Mouse (Mus musculus): ENCODE results near the gene C2.

C2 gene

DNA sequence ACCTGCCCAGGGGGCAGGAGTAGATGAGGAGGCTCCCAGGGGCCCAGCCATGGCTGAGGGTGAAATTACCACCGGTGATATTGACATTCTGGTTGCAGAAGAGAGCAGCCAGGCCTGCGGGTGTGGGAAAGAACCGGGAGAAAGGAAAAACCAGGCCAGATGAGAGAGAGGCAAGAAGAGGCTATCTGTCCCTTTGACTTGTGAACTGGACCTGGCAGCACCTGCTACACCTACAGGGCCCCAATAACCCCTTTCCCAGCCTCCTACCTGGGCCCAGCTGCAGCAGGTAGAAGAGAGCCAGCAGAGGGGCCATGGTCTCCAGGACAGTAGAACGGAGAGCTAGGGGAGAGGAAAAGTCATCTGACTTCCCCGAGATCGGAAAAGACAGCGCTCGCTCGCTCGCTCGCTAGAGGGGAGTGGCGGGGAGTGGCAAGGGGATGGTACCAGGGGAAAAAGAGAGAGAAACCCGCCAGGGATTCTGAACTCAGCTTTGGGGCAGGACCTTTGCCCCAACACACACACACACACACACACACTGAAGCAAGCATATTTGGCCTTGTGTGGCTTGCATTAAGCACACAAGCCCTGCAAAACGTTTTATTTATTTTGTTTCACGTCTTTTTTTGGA, 16.3 kb downstream of the C2 start, which contains the start of gene Gm20547:
Gene Gm20547, minus strand, starts transcription at position 360 of the 628 bp plus-strand sequence.
- in situ Hi-C loops (cut with MboI, MseI): no loop called here

DNA sequence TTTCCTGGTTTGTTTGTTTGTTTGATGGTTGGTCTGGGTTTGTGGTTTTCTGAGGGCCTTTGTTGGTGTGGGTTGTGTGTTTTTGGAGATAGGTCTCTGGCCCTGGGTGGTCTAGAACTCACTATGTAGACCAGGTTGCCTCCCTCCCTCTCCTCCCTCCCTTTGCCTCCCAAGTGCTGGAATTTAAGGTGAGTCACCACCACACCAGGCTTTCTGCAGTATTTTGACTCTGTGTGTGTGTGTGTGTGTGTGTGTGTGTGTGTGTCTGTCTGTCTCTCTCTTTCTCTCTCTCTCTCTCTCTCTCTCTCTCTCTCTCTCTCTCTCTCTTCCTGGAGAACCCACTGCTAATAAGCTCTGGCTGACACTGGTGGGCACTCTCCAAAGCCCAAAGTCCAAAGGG, 16.9 kb downstream of the C2 start:
- in situ Hi-C loops (cut with MboI, MseI): no loop called here

DNA sequence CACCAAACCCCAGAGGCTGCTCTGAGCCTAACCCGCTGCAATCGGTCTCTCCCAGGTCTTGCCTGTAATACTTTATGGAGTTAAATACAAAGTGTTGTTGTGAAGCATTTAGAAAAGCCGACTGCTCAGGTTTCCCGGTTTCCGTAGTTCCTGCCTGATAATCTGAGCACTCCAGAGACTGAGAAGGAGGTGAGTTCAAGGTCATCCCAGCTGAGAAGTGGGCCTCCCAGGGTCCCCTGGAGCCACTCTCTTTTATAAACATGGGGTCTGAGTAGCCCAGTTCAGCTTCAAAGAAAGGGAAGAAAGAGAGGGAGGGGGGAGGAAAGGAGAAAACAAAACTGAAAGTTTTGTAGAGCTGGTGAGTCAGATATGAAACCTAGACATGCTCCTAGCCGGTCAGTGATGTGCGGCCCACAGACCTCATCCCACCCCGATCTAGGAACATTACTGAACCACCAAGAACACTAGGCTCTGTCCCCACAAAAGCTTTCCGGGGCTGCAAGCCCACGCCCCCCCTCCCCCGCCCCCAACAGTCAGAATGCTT, 18.7 kb downstream of the C2 start, which contains the start of gene Zbtb12:
Gene Zbtb12, plus strand, starts transcription at position 148 of the 544 bp plus-strand sequence.
- in situ Hi-C loops (cut with MboI, MseI): no loop called here

DNA sequence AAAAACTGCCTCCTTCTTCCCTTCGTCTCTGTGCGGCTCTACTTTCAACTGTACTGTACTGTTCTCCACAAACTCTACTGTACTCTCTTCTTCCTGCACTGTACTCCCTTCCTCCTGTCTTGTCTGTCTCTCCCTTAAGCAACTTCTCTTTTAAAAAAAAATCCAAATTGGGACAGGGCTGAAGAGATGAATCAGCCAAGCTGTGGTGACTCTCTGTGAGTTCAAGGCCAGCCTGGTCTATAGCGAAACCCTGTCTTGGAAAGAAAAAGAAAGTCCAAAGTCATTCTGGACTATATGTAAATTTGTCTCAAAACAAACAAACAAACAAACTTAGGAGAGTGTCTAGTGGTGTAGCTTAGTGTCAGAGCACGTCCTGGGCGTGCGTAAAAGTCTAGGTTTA, 23.7 kb downstream of the C2 start:
- in situ Hi-C loops (cut with MboI, MseI): no loop called here

DNA sequence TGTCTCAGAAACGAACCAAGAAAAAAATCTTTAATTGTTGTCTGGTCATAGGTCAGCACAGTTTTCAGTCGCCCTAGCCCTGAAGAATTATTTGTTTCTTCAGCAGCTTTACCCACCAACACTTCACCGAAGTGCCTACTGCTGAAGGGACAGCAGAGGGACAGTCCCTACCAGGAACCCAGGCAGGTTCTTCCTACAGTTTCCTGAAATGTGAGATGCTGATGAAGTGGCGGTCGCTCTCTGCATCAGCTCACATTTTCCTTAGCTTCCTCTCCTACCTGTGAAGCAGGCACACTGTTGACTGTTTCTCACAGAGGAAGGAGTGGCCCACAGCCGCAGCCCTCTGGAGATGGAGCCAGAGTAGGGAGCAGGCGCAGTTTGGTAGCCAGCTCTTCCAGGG, 32.1 kb downstream of the C2 start:
- in situ Hi-C loops (cut with MboI, MseI): no loop called here

DNA sequence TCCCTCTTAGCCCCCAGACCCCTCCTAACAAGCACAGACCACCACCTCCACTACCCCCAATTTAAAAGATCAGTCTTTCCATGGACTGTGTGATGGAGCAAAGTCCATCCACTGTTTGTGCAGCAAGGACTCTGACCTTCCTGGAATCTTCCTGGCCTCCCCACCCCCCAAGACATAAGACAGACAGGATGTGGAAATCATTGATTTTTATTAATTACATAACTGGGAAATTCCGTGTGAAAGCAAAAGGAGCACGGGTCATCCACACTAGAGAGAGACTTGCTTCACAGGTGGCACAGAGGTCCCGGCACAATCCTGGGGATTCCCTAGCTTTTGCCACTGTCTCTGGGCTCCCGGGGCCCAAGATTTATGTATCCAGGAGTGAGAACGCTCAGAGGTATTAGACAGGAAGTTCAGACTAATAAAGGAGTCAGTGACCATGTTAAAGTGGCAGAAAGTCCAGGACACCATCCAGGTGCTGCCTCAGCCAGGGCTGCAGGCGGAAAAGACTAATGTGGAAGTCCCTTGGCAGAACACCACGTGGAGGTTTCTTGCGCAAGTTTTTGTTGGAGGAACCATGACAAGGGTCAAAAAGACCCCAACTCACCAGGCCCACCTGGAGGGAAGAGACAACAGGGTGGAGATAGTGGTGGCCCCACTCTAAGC, 35.5 kb downstream of the C2 start, which contains the start of gene Cfb:
Gene Cfb, minus strand, starts transcription at position 103 of the 666 bp plus-strand sequence.
- in situ Hi-C loops (cut with MboI, MseI): loop anchor here (5.0 kb wide), 1 partner anchor 45 kb away; no protein-coding TSS in a partner anchor

DNA sequence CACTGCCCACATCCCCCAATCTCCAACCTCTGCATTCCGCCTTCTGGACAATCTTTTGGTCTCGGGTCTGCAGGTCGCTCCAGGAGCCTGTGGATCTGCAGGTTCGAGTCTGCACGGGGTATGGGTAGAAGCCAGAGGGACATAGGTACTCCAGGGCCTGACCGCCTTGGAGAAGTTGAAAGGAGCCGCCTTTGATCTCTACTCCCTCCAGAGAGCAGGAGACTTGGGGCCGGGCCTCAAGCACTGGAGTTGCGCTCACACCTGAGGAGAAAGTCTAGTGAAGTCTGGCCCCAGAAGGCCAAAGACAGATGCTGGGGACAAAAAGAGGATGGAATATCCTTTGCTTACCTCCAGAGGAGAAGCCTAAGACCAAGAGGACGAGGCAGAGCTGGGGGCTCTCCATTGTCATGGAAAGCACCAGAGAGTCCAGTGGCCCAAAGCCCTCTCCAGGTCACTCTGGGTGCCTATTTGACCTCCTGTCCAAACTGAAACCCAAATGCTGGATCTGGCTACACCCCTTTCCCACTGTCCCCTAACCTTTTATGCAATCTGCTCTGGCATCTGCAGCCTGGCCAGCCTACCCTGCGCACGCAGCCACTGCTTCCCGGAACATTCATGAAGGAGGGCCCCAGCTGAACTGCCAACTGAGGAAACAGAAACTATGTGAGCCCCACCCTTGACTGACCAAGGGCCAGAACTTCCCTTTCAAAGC, 36.2 kb downstream of the C2 start:
- in situ Hi-C loops (cut with MboI, MseI): loop anchor here (5.0 kb wide), 1 partner anchor 45 kb away; no protein-coding TSS in a partner anchor

DNA sequence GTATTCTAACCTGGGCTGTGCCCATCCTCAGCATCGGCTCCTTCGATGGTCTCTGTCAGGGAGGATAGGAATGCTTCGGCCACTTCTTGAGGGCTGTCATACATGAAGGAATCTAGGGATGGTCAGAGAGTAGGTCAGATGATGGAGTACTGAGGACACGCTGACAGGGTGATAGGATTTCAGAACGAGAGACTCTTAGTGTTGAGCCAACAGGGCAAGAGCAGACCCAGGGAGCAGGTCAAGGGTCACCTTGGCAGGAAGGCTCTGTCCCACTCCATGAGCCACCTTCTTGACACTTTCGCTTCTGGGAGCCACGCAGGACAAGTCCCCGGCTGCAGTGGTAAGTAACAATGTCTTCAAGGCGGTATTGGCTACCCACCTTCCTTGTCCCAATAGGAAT, 37.6 kb downstream of the C2 start:
- in situ Hi-C loops (cut with MboI, MseI): loop anchor here (5.0 kb wide), 1 partner anchor 47 kb away; no protein-coding TSS in a partner anchor

DNA sequence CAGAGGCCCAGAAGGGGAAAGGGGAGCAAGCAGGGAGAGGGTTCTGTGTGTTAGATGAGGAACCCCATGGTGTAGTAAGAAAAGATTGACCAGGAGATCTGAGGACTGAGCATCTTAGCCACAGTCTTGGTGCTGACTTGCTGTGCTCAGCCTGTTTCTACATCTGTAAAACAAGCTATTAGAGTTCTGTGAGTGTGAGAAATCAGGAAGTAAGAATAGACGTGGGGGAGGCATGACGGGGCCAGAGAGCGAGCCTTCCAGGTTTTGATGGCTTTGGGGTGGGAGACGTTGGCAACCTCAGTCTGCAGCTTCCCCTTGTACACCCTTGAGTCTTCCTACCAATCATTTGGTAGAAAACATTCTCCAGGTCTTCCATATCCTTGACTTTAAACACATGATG, 39.4 kb downstream of the C2 start:
- in situ Hi-C loops (cut with MboI, MseI): no loop called here

DNA sequence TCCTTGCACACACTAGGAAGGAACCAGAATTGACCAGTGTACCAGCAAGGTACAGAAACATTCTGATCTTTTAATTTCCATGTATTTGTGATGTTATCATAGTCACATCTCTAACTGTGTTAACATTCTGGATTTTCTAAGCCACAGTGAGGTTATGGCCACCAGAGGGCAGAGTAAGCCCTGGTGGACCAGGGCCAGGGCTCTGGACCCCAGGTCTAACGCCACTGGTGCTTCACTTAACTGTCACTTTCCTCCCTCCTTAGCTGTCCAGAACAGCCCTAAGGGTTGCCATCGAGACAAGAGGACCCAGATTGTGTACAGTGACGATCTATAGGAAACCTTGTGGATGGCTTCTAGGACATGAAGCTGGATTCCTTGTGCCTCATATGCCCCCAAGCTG, 42.2 kb downstream of the C2 start:
- in situ Hi-C loops (cut with MboI, MseI): no loop called here

DNA sequence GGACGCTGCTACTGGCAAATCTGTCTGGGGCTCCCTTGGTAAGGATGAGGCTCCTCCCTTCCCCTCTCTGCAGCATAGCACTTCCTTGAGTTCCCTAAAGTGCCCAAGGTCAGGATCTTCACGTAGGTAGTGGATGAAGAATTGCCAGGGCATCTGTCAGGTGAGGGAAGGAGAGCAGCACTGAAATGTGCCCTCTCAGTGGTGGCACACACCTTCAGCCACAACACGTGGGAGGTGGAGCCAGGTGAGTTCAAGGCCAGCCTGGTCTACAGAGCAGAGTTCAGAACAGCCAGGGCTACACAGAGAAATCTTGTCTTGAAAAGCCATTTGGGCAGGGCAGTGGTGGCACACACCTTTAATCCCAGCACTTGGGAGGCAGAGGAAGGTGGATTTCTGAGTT, 43.3 kb downstream of the C2 start:
- in situ Hi-C loops (cut with MboI, MseI): no loop called here

DNA sequence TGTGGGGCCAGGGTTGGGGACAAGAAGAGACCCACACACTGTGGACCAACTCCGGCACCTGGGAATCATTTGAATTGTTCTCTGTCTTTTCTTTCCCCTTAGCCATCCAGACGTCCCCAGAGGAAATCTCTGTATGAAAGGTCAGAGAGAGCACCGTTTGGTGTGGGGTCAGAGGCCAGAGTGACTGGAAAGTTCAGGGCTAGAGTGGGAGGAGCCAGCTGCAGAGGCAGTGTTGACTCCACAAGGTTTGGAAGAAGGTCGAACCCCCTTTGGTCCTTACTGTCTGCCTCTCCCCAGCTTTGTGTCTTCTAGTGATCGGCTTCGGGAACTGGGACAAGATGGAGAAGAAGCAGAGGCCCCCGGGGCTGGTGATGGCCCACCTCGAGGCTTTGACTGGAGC, 44.6 kb downstream of the C2 start:
- in situ Hi-C loops (cut with MboI, MseI): no loop called here

DNA sequence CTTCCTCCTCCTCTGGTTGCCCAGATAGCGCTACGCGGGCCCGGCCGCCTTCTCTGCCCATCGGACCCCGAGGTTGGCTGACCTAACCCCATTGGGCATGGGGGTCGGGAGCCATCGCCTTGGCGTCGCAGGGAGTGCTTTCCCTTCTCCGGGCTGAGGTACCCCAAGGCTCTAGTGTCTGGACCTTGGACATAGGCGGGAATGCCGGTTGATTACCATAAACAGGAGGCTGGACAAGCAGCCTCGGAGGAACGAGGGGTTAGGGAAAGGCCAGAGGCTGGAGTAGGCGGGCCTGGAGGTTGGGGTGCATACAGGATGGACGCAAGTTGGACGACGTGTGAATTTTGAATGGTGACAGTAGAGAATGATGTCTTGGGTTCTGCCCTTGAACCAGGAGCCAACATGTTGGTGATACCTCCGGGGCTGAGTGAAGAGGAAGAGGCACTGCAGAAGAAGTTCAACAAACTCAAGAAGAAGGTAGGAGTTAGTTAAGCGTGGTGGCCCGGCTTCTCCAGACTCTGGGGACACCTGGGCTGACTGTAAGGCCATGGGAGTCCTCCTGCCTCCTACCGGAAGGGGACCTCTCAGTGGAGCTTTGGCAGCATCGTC, 47.4 kb downstream of the C2 start:
- in situ Hi-C loops (cut with MboI, MseI): no loop called here

DNA sequence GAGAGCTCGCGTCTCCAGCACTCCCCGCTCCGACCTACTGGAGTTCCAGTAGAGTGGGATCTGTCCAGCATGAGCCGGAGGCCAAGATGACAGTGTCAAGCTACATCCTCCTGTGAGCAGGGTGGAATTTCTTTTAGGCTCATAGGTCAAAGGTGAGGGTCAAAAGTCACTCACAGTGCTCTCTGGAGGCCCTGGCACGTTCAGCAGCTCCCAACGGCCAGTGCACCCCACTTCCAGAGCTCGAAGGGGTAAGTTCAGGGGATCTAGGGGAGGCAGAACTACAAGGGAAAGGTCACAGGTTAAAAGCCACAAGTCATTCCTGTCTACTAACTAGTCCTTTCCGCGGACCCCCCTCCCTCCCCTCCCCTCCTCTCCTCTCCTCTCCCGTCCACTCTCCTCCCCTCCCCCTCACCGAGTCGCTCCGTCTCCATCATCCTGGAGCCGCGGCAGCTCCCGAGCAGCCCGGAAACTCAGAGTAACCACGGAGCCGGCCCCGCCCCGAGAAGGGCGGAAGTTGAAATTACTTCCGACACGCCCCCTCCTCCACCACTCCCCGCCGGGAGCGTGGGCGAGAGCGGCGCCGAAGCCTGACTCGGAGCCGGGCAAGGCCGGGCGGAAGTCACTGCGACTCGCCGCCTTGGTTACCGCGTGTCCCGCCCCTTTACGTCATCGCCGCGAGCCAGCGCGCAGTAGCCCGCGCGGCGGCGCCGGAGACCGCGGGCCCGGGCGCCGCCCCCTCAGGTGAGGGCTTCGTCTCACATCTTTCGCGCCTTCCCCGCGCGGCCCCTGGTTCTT, 48.1 kb downstream of the C2 start, which contains the start of the genes Skiv2l and Nelfe:
Gene Skiv2l, minus strand, starts transcription at position 489 of the 795 bp plus-strand sequence.
Gene Nelfe, plus strand, starts transcription at position 670 of the 795 bp plus-strand sequence.
- in situ Hi-C loops (cut with MboI, MseI): loop anchor here (25.0 kb wide), 1 partner anchor 813 kb away; the partner anchor contains the start of genes Col11a2, H2-Ke6, Rxrb and Slc39a7

DNA sequence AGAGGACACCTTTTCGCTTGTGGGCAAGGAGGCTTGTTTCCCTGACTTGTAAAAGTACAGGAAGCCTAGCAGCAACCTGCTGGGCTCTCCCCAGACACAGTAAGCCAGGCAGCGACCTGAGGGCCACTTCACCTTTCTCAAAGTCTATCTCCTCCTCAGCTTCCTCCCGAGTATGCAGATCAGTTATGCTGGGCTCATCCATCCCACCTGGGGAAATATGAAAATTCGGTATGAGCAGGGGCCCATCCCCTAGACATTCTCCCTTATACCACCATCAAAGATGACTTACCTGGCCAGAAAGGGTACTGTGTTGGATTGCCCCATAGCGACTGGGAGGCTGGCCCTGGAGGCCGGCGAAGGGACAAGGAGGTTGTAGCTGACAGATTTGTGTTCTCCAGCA, 50.5 kb downstream of the C2 start:
- in situ Hi-C loops (cut with MboI, MseI): loop anchor here (25.0 kb wide), 1 partner anchor 810 kb away; the partner anchor contains the start of genes Col11a2, H2-Ke6, Rxrb and Slc39a7

DNA sequence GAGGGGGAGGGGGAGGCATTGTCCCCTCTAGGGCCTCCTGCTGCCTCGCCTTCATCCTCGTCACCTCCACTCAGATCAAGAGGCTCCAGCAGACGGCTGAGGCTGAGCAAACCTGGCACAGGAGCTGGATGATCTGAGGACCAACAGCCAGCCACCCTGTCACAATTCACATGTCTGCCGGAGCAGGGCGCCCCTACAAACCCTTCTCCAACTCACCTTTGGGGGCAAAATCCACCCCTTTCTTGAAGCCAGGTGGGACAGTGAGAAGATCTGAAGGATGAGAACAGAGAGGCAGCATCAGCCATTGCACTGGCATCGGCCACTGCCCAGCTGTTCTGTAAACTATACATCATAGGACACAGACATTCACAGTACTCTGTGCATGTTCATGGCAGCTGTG, 50.9 kb downstream of the C2 start:
- in situ Hi-C loops (cut with MboI, MseI): loop anchor here (25.0 kb wide), 1 partner anchor 810 kb away; the partner anchor contains the start of genes Col11a2, H2-Ke6, Rxrb and Slc39a7

DNA sequence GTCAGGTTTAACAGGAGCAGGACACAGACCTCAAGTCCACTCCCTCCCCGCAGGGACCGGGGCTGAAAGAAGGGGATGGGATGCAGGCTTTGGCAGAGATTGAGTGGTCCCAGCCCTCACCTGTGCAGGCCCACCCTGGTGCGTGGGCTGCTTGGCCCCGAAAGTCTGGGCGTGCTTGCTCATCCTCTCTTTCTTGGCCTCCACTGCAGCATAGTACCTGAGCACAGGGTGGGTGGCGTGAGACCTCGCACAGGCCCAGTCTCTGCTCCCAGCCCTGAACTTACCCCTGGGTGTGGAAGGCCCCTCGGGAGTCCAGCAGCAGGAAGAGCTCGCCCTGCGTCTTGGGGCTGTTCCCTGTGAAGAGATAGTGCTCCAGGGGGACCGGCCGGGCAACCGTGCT, 53.2 kb downstream of the C2 start:
- in situ Hi-C loops (cut with MboI, MseI): loop anchor here (25.0 kb wide), 1 partner anchor 808 kb away; the partner anchor contains the start of genes Col11a2, H2-Ke6, Rxrb and Slc39a7

DNA sequence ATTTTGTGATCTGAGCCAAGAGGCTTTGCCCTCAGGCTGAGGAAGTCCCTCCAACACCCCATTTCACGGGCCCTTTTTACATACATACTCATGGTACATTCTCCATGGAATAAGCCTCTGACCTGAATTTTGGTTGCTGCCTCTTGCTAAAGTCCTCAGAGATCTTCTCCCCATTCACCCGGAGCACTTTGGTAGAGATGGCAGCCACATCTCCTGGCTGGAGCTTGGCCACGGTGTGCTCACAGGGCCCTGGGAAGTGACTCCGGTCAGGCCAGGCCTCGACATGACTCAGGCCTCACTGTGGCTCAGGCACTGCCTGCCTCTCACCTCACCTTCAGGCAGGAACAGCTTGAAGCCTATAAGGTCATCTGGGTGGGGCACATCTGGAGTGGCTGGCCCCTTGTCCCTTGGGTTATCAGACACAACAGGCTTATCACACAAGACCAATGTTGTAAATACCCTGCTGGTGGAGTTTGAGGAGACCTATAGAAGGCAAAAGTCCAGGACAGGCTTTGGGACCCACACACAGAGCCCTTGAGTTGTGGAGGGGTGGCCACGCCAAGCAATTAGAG, 57.2 kb downstream of the C2 start:
- in situ Hi-C loops (cut with MboI, MseI): loop anchor here (25.0 kb wide), 1 partner anchor 804 kb away; the partner anchor contains the start of genes Col11a2, H2-Ke6, Rxrb and Slc39a7

DNA sequence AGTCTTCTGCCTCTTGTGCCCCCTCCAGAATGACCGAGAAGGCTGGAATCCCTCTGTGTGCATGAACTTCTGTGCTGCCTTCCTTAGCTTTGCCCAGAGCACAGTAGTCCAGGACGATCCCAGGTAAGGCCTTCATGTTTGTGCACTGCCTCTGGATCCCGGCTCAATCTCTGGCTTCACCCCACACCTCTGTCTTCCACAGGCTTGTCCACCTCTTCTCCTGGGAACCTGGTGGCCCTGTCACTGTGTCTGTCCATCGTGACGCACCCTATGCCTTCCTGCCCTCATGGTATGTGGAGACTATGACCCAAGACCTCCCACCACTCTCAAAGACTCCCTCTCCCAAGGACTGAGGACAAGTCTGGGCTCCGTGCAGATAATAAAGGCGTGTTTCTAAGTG, 59.3 kb downstream of the C2 start:
- in situ Hi-C loops (cut with MboI, MseI): loop anchor here (25.0 kb wide), 1 partner anchor 801 kb away; the partner anchor contains the start of genes Col11a2, H2-Ke6, Rxrb and Slc39a7
